Mouse (Mus musculus) liver, embryonic 14.5 days (tissue): ENCODE measurements around the gene Proser1. TPM values are rescaled to one million over a fixed set of nuclear protein-coding genes. Genes with fewer than 3 reads are reported as not detected.

ENCODE experiments used
- ATAC-seq: fragments of 200-750 bp; cut with Nextera tagmentation; 2 replicates; pipeline ENCODE4 v1.8.0; 2017; ENCODE audit warnings: moderate number of reproducible peaks, mild to moderate bottlenecking, moderate library complexity; ENCODE audit not compliant: insufficient read depth
- DNase-seq, 3 experiments: peaks; one replicate each; pipeline ENCODE4 v3.0.0-alpha.2; 2012 to 2013; ENCODE audit warnings: low read depth in 3 of 3, low spot score in 3 of 3
- H3K27ac ChIP-seq: fragments of 300-500 bp; sonication (generic); 2 replicates; pipeline ENCODE4 v1.5.1; 2014; ENCODE audit warnings: moderate library complexity, mild to moderate bottlenecking, control low read depth, inconsistent platforms
- H3K27me3 ChIP-seq: fragments of 300-500 bp; sonication (generic); 2 replicates; pipeline ENCODE4 v1.6.1; 2014; ENCODE audit warnings: mild to moderate bottlenecking, low read length, moderate library complexity; ENCODE audit not compliant: control insufficient read depth, insufficient read depth
- H3K36me3 ChIP-seq: fragments of 300-500 bp; sonication (generic); replicated peaks from 2 replicates; pipeline ENCODE4 v1.6.1; 2014; ENCODE audit warnings: low read depth; ENCODE audit not compliant: control insufficient read depth, insufficient read depth
- H3K4me1 ChIP-seq, 2 experiments: fragments of 200-500 bp in 1 of 2; fragments of 300-500 bp in 1 of 2; sonication (generic) in 1 of 2; replicated peaks; 2 replicates each; pipeline ENCODE4 v1.6.1; 2012 to 2014; ENCODE audit warnings: antibody characterized with exemption in 1 of 2, inconsistent platforms in 1 of 2, low read length in 1 of 2; ENCODE audit not compliant: control insufficient read depth in 2 of 2, insufficient read depth in 2 of 2
- H3K4me2 ChIP-seq: fragments of 300-500 bp; sonication (generic); 2 replicates; pipeline ENCODE4 v1.6.1; 2014; ENCODE audit warnings: low read depth, mild to moderate bottlenecking, control low read depth, moderate library complexity
- H3K4me3 ChIP-seq, 2 experiments: fragments of 200-500 bp in 1 of 2; fragments of 300-500 bp in 1 of 2; sonication (generic) in 1 of 2; 2 replicates each; pipeline ENCODE4 v1.5.1; 2012 to 2014; ENCODE audit warnings: low read depth in 2 of 2, low read length in 2 of 2, mild to moderate bottlenecking in 2 of 2, control low read depth in 1 of 2, inconsistent platforms in 1 of 2, moderate library complexity in 1 of 2; ENCODE audit not compliant: insufficient read depth in 1 of 2
- H3K9ac ChIP-seq: fragments of 300-500 bp; sonication (generic); replicated peaks from 2 replicates; pipeline ENCODE4 v1.6.1; 2014; ENCODE audit warnings: mild to moderate bottlenecking, control low read depth, moderate library complexity
- H3K9me3 ChIP-seq: fragments of 300-500 bp; sonication (generic); 2 replicates; pipeline ENCODE4 v1.6.1; 2016; ENCODE audit warnings: low read length, mixed read lengths; ENCODE audit not compliant: control insufficient read depth
- CTCF ChIP-seq: IDR thresholded peaks from 2 replicates; pipeline ENCODE4 v1.5.1; 2016; ENCODE audit warnings: antibody characterized with exemption, low read depth, control low read depth
- EP300 ChIP-seq: IDR thresholded peaks from 2 replicates; pipeline ENCODE4 v1.6.1; 2016; ENCODE audit warnings: antibody characterized with exemption, low read depth
- WGBS: fragments of 180-500 bp; shearing (Covaris S2); extraction: QIAGEN DNeasy Blood & Tissue Kit; methylation state at CpG from one replicate; pipeline ENCODE4 v1.1.7; 2014; ENCODE audit not compliant: insufficient replicate concordance; 5-methylcytosine and 5-hydroxymethylcytosine counted together
- polyA plus RNA-seq, 2 experiments: library from polyadenylated mRNA; depleted of rRNA in 1 of 2; stranded (reverse) in 1 of 2; unstranded in 1 of 2; fragments of >200 nt; fragmentation: Nextera tagmentation in 1 of 2; extraction: Ambion mirVana in 1 of 2; gene quantifications; 2 replicates each; pipeline versions ENCODE4 v1.2.1 to v1.2.3; 2012 to 2014

The Proser1 gene
- polyA plus RNA-seq, 2 experiments: 2.5 to 3.3 TPM

- H3K36me3 ChIP-seq: no peaks in the 10 kb centered on the region
- TF ChIP-seq EP300 (no peak), CTCF (no peak)
- no peaks in the 10 kb centered on the region for H3K27me3 ChIP-seq
- ATAC-seq (no peak), DNase-seq (no peak)
- 67% methylated on average over 6 of the region's 6 CpGs for WGBS
- peaks cover 0 to 3% of the 10 kb centered on the region in 2 experiments; a peak in 1 of 4 replicates for H3K4me1 ChIP-seq
- H3K4me2 ChIP-seq: no peak overlapping the region
- H3K4me3 ChIP-seq: no peak overlapping the region
- no peaks in the 10 kb centered on the region for H3K9me3 ChIP-seq
- H3K27ac ChIP-seq: no peak overlapping the region
- no peak overlapping the region for H3K9ac ChIP-seq
These were observed 35.0 kb downstream of the Proser1 start for GRCm38 (mm10) chr3:53498351-53498905.

- WGBS: 50% methylated on average over 6 of the region's 6 CpGs
- H3K4me1 ChIP-seq: peaks cover 0 to 3% of the 10 kb centered on the region in 2 experiments; a peak in 1 of 4 replicates
- TF ChIP-seq EP300 (no peak), CTCF (peak; percentile 41)
- no peaks in the 10 kb centered on the region for H3K9me3 ChIP-seq
- no peak overlapping the region for H3K4me2 ChIP-seq
- no peak for DNase-seq
- no peak for ATAC-seq
- H3K4me3 ChIP-seq: no peak overlapping the region
- H3K27ac ChIP-seq: no peak overlapping the region
- H3K9ac ChIP-seq: no peak overlapping the region
- H3K27me3 ChIP-seq: no peaks in the 10 kb centered on the region
- no peaks in the 10 kb centered on the region for H3K36me3 ChIP-seq
These were observed 39.0 kb downstream of the Proser1 start for GRCm38 (mm10) chr3:53502428-53502827.

GRCm38 (mm10) chr3:53513096-53513495 is 49.6 kb downstream of the Proser1 start:
- no peak overlapping the region for H3K4me3 ChIP-seq
- peaks cover 0 to 11% of the 10 kb centered on the region in 2 experiments; a peak in 2 of 4 replicates for H3K4me1 ChIP-seq
- DNase-seq: no peak
- no peak overlapping the region for H3K9ac ChIP-seq
- whole genome bisulfite sequencing: 32% methylated on average over 5 of the region's 5 CpGs
- no peaks in the 10 kb centered on the region for H3K9me3 ChIP-seq
- no peak overlapping the region for H3K27ac ChIP-seq
- no peaks in the 10 kb centered on the region for H3K27me3 ChIP-seq
- no peak overlapping the region for H3K4me2 ChIP-seq
- TF ChIP-seq CTCF: no peak
- TF ChIP-seq EP300: no peak
- ATAC-seq: peak; percentile 62; the same call in 1 of the 2 replicates
- H3K36me3 ChIP-seq: no peaks in the 10 kb centered on the region

GRCm38 (mm10) chr3:53514221-53515065 is 51.0 kb downstream of the Proser1 start:
- peaks cover 0 to 11% of the 10 kb centered on the region in 2 experiments; a peak in 2 of 4 replicates for H3K4me1 ChIP-seq
- no peak overlapping the region for H3K9ac ChIP-seq
- no peak overlapping the region for H3K4me3 ChIP-seq
- no peak for TF ChIP-seq EP300
- TF ChIP-seq CTCF: no peak
- ATAC-seq: no peak
- no peaks in the 10 kb centered on the region for H3K36me3 ChIP-seq
- H3K27me3 ChIP-seq: no peaks in the 10 kb centered on the region
- H3K4me2 ChIP-seq: no peak overlapping the region
- WGBS: 39% methylated on average over 4 of the region's 4 CpGs
- DNase-seq: no peak
- no peak overlapping the region for H3K27ac ChIP-seq
- H3K9me3 ChIP-seq: no peaks in the 10 kb centered on the region

GRCm38 (mm10) chr3:53522794-53523193 is 59.3 kb downstream of the Proser1 start:
- Histone ChIP-seq H3K9ac (no peak overlapping the region), H3K4me3 (no peak overlapping the region), H3K36me3 (no peaks in the 10 kb centered on the region), H3K27ac (no peak overlapping the region), H3K4me2 (no peak overlapping the region), H3K9me3 (no peaks in the 10 kb centered on the region), H3K27me3 (no peaks in the 10 kb centered on the region), H3K4me1 (peaks cover 0 to 2% of the 10 kb centered on the region in 2 experiments; a peak in 1 of 4 replicates)
- DNase-seq: no peak
- TF ChIP-seq EP300: no peak
- no peak for TF ChIP-seq CTCF
- 68% methylated on average over 10 of the region's 10 CpGs for WGBS
- ATAC-seq: no peak
